Mouse (Mus musculus): Measurements from ENCODE around the gene Gm42688.

Gene Gm42688

DNA sequence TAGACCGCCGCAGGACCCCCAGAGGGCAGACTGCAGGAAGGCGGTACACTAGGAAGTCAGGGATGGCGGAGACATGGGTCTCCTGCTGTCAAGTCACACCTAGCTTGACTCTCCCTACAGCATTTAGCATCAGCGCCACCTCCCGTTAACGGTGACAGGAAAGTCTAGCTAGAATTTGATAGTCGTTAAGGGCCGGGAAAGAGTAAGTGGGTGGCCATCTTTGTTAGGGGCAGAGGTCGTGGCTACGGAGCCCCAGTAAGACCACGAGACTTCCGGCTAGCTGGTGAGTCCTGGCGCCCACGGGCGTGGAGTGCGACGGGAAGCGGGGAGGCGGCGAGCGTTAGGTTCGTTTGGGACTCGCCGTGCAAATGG is at the start of gene Gm42688, which contains the start of gene Ccdc142:
Gene Gm42688 (plus strand): TSS at position 302 of the 372 bp plus-strand sequence.
Gene Ccdc142 (plus strand): TSS at position 286 of the 372 bp plus-strand sequence.
- DNase-seq (ENCODE audit: low spot score in 2 of 2), result peak; percentile 81 to 93

DNA sequence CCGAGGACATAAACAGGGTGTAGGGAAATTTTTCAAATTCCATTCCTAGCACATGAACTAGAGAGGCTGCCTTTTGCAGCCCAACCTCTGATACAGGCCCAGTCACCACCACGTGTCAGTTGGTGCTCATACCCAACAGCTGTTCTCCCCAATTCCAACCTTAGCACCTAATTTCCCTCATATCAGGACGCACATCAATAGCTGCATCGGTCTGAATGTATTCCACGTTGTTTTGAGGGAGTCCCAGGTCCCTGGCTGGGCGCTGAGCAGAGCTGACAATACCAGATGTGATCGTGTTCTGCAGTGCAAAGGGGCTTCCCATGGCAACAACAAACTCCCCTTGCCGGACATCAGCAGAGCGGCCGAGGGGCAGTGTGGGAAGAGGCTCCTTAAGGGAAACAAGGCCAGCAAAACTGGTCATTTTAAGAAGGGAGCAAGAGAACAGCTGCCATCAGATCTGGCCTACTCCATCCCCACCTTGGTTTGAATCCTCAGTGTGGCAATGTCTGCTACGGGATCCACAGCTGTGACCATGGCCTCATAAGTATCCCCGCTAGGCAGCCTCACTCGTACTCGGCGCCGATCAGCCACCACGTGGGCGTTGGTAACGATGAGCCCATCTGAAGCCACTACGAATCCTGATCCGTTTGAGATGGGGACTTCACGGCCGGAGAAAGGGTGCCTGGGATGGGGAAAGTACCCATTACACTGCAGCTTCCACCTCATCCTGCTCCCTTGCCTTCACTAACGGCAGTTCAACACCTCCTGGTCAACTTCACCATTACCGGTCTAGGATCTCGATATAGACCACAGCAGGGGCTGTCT is 48.1 kb upstream of the Gm42688 start:
- DNase-seq (ENCODE audit: low spot score in 2 of 2), result peak in 1 of 2 experiments; percentile 42

DNA sequence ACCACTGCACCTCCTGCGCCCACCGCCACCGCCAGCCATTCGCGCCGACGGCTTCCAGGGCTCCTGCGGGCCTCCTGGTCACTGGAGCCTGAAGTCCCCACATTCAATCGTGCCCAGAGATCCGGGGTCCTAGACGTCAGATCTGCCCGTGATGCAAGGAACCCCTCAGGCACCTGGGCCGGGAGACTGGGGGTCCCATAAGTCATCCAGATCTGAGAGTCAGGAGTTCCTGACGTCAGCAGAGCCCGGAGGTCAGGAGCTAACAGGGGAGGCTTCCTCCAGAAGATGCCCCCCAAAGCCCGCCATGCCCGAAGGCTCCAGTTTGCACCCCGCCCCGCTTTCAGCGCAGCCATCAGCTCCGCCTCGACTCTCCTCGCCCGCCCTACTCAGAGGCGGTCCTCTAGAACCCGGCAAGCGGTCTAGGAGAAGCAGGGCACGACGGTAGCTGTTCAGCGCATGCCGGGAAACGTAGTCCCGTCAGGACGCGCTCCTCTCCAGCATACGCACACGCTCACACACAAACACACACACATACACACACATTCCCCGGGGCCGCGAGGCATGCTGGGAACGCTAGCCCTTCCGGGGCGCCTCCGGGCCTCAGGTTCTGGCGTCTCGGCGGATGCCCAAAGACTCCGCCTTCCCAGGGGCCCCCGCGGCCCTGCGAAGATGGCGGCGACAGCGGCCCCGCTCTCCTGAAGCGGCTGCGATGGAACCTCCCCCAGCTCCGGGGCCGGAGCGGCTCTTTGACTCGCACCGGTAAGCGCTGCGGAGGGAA is 47.2 kb upstream of the Gm42688 start, which contains the start of gene Aup1:
Gene Aup1 (plus strand): TSS at position 448 of the 778 bp plus-strand sequence.
- DNase-seq (ENCODE audit: low spot score in 2 of 2), result peak; percentile 96 to 98

DNA sequence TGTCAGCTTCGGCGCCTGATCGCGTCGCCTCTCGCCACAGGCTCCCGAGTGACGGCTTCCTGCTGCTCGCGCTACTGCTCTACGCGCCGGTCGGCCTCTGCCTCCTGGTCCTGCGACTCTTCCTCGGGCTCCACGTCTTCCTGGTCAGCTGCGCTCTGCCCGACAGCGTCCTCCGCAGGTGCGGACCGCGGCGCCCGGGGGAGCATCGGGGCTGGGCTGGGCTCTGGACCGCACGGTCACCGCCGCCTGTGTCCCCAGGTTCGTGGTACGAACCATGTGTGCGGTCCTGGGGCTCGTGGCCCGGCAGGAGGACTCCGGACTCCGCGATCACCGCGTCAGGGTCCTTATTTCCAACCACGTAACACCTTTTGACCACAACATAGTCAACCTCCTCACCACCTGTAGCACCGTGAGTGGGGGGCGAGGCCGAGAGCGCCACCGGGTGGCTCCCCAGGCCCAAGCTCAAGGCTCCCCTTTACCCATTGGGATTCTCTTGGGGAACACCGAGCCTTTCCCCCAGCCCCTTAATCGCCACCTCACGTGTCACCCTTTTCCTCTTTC is 46.5 kb upstream of the Gm42688 start, which contains the start of gene Htra2:
Gene Htra2 (minus strand): TSS at position 403 of the 561 bp plus-strand sequence.
- DNase-seq (ENCODE audit: low spot score in 2 of 2), result peak in 1 of 2 experiments; percentile 40

DNA sequence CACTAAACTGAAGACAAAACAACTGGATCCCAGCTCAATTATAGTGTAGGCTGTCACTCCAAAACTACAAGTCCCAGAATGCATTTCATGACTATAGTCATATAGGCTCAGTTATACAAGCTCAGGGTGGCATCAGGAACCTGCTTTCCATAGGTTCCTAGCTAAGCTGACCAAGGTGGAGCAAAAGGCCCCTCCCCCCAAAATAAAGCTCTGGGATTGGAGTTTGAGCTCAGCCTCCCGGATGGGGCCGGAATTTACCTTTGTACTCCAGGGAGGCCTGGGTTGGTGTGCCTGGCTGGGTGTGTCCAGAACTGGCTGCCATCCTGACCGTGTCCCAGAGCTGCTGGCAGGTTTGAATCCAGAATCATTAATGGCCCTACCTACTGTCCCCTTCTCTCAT is 43.6 kb upstream of the Gm42688 start, which contains the start of gene Dqx1:
Gene Dqx1 (plus strand): TSS at position 55 of the 400 bp plus-strand sequence.
- peak in 1 of 2 experiments; percentile 44 for DNase-seq (ENCODE audit: low spot score in 2 of 2)

DNA sequence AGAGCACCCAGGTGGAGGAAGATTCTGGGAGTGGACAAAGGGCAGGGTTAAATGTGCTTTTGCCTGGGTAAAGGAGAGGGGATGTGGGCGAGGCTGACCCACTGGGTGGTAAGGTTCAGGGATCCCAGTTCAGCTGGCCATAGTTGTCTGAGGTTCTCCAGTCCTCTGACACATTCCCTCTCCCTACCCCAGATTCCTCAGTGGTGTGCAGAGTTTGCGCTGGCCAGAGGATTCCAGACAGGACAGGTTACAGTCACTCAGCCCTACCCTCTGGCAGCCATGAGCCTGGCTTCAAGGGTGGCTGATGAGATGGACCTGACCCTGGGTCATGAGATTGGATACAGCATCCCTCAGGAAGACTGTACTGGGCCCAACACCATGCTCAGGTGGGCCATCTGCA is 42.7 kb upstream of the Gm42688 start:
- DNase-seq (ENCODE audit: low spot score in 2 of 2), result no peak

DNA sequence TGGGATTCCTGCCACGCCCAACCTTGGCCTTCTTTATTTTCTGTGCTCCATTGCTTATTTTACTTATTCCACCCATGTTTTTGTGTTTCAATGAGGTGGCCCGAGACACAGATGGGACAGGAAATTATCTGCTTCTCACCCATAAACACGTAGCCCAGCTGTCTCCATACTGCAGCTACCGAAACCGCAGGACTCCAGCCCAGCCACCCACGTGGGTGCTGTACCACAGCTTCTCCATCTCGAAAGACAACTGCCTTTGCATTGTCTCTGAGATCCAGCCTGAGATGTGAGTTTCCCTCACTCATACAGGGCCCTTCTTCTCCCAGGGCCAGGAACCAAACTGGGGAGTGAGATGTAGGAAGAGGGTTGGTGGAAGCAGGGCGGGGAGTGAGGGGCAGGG is 35.4 kb upstream of the Gm42688 start:
- no peak for DNase-seq (ENCODE audit: low spot score in 2 of 2)

DNA sequence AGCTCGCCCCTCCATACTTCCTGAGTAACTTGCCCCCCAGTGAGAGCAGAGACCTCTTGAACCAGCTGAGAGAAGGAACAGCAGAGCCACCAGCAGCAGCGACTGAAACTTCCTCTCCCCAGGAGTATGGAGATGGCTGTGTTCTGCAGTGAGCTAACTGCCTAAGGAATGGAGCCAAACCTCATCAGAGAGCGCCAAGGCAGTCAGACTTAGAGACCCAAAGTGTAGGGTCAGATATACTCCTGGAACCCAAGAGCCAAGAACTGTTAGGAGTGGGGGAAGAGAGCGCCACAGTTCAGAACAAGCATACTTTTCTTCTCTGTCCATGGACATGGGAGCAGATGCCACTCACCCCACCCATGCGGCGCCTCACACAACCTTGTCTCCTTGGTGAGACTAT is 35.0 kb upstream of the Gm42688 start:
- DNase-seq (ENCODE audit: low spot score in 2 of 2), result no peak

DNA sequence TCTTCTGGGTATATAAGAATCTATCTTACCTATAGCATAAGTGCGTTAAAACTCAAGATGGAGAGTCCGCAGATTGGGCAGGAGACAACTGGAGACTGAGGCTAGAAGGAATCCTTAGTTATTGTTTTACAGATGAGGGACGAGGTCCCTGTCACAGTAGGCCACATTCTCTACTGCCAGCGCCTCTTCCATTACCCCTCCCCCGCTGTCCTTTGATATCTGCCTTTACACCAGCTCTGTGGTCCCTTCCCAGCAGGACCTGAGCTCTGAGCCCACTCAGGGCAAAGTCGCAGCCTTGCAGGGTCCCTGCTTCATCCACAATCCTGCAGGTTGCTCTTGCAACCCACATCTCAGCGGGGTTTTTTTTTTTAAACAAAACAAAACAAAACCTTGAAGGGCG is 33.2 kb upstream of the Gm42688 start:
- DNase-seq (ENCODE audit: low spot score in 2 of 2), result no peak

DNA sequence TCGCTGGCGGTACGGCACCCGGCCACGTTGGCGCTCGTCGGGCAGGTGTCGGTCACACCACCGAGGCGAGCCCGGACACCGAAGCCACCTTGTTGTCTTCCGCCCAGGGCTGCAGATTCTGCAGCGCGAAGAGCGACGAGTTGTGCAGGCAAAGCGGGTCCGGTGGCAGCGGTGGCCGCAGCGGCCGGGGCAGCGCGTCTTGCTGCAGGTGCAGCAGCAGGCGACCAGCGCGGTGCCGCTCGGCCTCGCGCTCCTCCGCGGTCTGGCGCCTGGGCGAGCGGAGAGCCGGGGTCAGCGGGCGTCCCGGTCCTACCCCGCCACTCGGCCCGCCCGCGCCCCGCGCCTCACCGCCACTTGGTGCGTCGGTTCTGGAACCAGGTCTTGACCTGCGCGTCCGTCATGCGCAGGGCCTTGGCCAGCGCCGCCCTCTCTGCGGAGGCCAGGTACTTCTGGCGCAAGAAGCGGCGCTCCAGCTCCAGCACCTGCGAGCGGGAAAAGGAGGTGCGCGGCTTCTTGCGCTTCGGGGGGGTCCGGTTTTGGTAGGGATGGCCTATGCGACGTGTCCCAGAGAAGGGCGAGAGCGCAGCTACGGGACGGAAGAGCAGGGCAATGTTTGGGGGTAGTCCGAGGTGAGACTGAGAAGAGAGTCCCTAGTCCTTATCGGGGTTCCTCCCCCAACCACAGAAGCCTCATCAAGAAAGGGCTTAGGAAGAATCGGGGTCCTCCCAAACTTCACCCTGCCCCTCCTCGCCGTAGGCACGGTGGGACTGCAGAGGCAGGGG is 32.5 kb upstream of the Gm42688 start:
- no peak for DNase-seq (ENCODE audit: low spot score in 2 of 2)

DNA sequence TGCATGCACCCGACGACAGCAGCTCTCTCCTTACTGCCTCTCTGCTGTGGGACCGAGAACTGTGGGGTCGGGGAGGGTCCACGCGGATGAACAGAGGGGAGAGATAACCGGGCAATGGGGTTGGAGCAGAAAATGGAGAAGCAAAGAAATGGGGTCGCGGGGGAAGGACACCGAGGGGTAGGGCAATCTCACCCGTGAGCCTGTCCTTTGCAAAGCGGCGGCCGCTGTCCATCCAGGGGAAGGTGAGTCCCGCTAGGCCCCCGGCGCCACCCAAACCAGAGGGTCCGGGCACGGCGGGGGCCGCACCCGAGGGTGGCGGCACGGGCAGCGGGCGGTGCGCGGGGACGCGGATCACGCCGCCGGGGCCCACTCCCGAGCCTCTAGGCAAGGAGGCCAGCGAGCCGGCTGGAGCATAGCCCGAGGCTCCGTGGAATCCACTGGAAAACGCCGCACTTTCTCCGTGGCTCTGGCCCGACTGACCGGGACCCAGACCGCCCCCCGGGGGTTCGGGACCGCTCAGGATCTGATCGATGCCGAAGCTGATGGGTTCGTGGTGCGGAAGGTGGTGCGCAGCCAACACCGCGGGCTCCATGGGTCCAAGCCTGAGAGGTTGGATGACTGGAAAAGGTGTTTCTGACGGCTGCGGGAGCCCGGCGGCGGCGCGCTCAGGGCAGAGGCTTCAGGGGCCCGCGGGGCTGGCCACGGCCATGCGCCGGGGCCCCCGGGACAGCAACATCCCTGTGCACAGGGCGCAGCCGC is 31.8 kb upstream of the Gm42688 start:
- DNase-seq (ENCODE audit: low spot score in 2 of 2), result no peak

DNA sequence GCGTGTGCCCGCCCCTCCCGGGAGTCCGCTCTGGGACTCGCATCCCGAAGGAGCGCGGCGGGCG is 31.3 kb upstream of the Gm42688 start, which contains the start of gene Tlx2:
Gene Tlx2 (minus strand): TSS at position 47 of the 64 bp plus-strand sequence.
- DNase-seq (ENCODE audit: low spot score in 2 of 2), result no peak

DNA sequence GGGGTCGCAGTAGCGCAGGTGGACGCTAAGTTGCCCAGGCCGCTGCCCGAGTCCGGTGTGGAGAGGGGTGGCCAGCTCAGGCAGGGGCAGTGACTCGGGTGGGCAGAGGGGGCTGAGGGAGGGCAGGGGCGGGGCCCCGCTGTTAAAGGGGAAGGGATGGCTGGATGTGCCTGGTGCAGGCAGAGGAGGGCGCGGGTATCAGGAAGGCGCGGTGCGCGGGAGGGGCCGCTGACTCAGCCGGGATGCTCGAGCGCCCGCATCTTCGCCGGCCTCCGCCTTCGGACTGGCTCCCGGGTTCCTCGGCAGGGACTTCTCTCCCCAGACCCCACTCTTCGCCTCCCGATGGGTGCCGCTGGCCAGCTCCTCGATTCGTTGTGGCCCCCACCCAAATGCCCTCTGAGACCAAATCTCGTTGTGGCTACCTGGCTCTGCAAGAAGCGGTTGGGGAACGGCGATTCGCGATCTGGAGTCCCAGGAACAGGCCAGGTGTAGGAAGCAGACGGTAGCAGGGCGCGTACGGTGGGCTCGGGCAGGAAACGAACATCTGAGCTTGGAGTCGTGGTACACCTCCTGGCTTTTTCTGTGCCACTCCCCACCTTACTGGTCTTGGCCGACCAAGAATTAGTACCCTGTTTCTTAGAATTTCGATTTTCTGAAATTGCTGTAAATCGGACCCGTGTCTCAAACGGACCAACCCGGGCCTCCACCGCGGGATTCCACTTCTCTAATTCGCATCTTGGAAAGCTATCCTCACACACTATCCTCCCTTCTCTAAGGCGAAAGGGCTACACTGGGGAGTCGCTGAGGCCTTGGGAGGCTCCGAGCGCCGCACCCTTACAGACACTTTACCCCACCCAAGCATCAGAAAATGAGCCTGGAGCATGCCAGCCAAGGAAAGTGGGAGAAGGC is 30.9 kb upstream of the Gm42688 start:
- DNase-seq (ENCODE audit: low spot score in 2 of 2), result no peak

DNA sequence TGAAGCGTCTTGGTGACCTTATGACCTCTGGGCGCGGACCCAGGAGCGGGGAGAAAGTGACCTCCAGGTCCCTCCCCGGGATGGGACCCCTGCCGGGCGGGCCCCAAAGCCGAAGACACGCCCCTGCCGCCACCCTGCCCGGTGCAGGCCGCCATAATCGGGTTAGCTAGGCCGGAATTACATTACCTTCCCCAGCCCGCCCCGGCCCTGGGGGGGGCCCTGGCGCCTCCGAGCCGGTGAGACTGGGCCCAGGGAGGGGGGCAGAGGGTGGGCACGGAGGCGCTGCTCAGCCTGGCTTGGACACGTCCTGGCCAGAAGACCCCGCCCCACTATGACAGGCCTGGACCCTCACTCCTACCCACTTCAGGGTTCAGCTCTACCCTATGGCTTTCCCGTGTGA is 30.2 kb upstream of the Gm42688 start:
- DNase-seq (ENCODE audit: low spot score in 2 of 2), result no peak

DNA sequence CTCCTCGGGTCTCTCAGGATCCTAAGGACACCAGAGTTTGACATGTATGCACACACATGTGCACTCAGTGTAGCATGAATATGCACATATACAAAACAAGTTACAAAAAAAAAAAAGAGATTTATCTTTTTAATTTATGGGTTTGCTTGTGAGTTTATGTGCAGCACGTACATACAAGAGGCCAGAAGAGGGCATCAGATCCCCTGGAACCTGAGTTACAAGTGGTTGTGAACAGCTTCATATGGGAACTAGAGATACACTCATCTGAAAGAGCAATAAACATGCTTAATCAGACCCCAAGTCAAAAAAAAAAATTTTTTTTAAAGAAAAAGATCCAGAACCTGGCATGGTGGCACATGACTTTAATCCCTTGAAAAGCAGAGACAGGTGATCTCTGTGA is 26.4 kb upstream of the Gm42688 start:
- no peak for DNase-seq (ENCODE audit: low spot score in 2 of 2)

DNA sequence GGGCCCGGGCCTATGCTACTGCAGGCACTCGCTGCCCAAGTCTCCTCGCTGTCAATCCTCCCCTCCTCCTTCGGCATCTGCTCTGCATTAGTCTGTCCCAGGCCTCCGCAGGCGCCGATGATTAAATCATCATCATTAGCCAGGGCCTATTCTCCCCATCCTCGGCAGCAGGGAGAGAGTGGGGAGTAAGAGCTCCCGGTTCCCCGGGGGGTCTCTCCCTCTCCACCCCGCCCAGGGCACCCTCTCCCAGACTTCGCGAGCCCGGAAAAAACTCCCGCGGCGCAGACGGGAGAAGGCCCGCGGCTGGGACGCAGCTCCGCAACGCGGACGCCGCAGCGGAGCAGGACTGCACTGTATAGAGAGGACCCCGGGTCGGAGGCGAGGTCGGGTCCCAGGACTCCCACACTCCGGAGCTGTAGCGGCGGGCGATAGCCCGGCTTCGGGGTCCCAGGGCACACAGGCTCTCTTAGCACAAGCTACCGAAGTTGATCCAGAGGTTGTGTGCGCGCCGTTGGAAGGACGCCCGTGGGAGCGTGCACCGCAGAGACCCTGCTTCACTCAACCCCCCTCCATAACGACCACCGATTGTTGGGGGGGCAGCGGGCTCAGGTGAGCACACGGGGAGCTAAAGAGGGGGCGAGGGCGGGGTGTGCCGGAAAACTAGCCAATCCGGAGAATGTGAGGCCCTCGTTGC is 23.6 kb upstream of the Gm42688 start, which contains the start of gene Pcgf1:
Gene Pcgf1 (plus strand): TSS at position 240 of the 694 bp plus-strand sequence.
- peak in 1 of 2 experiments; percentile 49 for DNase-seq (ENCODE audit: low spot score in 2 of 2)

DNA sequence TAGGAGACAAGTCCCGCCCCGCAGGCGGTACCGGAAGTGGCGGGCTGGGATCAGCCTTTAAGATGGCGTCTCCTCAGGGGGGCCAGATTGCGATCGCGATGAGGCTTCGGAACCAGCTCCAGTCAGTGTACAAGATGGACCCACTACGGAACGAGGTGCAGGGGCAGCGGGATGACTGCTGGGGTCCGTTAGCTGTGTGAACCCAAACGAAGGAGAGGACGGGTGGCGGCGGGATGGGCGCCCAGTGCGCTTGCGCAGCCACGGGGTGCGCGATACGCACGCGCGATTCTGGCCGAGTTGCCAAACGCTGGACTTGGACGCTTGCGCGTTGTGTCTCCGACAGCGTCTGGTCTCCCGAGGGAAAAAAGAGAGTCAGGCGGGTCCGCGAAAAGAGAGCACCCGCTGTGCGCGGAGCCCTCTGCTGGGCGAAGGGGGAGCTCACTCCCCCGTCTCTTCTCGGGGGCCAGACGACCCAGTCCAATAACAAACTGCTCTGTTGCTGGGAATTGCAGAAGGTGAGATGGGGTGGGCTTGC is 23.0 kb upstream of the Gm42688 start:
- peak; percentile 93 to 99 for DNase-seq (ENCODE audit: low spot score in 2 of 2)

DNA sequence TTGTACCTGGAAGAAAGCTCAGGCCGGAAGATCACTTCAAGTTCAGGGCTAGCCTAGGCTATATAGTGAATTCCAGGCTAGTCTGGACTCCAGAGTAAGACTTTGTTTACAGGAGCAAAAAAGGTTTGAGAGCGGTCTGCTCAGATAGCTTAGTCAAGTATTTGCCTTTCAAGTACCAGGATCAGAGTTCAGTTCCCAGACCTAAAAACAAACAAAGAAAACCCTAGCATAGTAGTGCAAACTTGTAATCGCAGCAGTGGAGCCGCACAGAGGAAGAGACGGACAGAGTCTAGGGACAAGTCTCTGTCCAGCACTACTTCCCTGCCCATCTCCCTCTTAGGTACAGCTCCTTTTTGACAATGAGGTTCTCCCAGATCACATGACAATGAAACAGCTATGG is 21.2 kb upstream of the Gm42688 start:
- no peak for DNase-seq (ENCODE audit: low spot score in 2 of 2)

DNA sequence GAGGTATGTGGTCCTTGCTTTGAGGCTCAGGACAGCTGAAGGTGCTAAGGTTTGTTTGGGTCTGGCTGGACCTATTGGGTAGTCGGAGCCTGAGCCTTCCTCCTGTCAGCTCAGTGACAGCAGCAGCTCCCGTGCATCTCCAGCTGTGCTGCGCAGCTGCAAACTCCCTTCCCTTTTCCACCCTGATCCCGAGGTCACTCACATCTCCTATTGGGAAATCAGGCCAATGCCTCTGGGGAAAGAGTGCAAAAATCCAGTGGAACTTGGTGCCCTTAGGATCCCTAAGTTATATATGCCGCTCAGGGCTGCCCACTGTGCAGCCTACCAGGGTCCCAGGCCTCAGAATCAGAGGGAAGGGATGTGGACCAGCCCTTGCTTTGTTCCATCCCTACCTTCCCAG is 17.9 kb upstream of the Gm42688 start:
- no peak for DNase-seq (ENCODE audit: low spot score in 2 of 2)

Data from left cerebral cortex, adult 9 months (tissue).